Mouse (Mus musculus) spleen, adult 2 months (tissue): ENCODE data around the gene Itpr3.

Source experiments
- CTCF ChIP-seq: fragments of 200-500 bp; IDR thresholded peaks from 2 replicates; pipeline ENCODE4 v1.5.1; 2011; ENCODE audit warnings: mild to moderate bottlenecking, inconsistent platforms; ENCODE audit not compliant: insufficient read depth, insufficient read length, insufficient replicate concordance; ENCODE audit errors: extremely low read depth
- POLR2A ChIP-seq: fragments of 200-500 bp; IDR thresholded peaks from 2 replicates; pipeline ENCODE4 v1.6.1; 2011; ENCODE audit warnings: low read depth, low read length, inconsistent platforms

DNA sequence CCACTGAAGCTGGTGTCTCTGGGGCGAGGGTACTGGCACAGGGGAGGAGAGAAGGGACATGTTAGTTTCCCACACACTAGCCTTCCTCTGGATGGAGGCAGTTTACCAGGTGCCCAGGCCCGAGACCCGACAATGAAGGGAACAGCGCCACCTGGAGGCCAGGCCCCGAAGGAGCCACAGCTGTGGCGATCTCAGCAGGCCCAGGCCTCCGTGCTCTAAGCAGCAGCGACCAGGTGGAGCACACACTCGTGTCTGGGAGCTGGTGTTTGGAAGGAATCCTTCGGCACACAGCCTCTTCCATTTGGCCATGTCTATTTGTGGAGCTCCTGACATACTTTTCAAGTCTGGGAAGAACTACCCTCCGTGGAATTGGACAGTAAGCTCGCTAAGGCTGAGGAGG, 68.1 kb downstream of the Itpr3 start:
- TF ChIP-seq CTCF (peak; percentile 92), POLR2A (no peak)
